Mouse (Mus musculus) right cerebral cortex, postnatal 10 days (tissue): ENCODE data around the gene C1ql4.
"Not testable (repeated sequence)": the region's sequence is repeated elsewhere in the genome, so short reads cannot be mapped to it uniquely, and the experiment has no call there.

Experiments
- DNase-seq, 2 experiments: peaks; one replicate each; pipeline ENCODE4 v3.0.0; 2021; ENCODE audit warnings: low spot score in 2 of 2

C1ql4 gene

DNA sequence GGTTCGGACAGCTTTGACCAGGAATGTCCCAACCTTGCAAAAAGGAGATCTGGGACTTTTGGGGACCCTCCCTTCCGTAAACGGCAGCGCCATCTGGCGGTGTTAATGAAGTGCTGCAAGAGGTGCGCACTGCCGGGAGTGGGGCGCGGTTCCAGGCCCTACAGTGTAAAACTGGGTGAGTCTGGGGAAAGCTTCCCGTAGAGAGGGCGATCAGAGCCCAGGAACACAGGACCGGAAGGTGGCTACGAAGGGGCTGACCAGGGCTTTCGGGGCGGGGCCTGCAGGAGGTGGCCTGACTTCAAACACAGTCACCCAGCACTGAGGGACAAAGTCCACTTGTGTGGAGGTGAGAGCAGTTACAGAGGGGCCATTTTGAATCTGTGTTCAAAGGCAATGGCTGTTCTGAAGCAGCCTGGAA is 11.5 kb upstream of the C1ql4 start:
- peak; percentile 31 to 66 for DNase-seq

- no peak for DNase-seq
Measured at GRCm38 (mm10) chr15:99098493-99098861, 10.9 kb upstream of the C1ql4 start.

DNA sequence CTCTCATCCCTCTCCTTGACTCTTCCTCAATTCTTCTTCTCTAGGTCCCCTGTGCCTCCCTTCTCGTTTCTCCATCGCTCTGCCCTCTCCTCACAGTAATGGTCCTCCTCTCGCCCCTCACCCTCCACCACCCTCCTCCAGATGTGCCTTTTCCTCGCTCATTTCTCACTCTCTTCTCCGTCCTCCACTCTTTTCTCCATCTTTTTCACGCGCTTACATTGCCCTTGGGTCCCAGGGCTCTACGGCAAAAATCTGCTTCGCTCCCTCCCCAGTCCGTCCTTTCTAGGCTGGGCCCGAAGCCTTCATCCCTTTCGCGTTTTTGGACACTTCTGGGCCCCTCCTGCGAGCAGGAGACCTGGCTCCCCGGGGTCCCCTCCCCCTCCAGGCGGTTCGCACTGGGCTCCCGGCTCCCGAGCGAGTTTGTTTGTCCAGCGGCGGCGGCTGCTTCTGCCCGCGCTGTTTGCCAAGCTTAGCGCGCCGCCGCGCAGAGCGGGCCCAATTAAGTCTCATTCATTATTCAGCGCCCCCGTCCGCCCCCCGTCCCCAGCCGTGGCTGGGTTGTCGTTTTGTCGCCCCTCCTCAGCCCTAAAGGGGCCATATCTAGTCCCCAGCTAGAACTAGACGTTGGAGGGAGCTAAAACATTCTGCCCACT is 10.3 kb upstream of the C1ql4 start:
- DNase-seq: peak in 1 of 2 experiments; percentile 36

DNA sequence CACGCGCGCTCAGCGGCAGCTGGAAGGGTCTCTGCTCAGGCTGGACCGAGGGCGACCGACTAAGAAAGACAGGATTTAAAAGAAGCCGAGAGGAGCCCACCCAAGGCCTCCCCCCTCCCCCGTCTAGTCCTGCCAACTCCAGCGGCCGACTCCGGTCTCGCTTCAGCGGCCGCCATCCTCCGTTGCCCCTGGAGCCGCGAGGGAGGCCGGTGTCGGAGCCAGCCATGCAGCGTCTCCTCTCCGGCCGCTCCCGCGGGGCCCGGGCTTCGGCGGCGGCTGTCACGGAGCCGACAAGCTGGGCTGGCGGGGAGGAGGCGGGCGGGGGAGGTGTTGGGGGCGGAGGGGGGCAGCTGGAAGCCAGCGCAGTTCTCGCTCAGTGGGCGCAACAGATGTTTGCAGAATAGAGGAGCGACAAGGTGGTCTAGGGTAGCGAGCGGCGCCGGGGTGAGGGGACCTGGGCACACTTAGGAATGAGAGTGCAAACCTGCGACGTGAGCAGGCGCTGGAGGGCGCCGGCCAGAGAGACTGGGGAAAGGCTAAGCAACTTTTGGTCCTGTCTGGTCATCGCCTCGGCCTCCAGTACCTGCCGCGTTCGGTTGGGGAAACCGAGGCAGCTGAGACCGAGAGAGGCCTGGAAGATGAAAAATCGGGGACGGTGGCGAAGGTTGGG is 9.3 kb upstream of the C1ql4 start:
- peak in 1 of 2 experiments; percentile 31 for DNase-seq

- no peak for DNase-seq
Measured at GRCm38 (mm10) chr15:99096061-99096793, 8.6 kb upstream of the C1ql4 start.

GRCm38 (mm10) chr15:99095356-99095755 is 7.7 kb upstream of the C1ql4 start:
- no peak for DNase-seq

DNA sequence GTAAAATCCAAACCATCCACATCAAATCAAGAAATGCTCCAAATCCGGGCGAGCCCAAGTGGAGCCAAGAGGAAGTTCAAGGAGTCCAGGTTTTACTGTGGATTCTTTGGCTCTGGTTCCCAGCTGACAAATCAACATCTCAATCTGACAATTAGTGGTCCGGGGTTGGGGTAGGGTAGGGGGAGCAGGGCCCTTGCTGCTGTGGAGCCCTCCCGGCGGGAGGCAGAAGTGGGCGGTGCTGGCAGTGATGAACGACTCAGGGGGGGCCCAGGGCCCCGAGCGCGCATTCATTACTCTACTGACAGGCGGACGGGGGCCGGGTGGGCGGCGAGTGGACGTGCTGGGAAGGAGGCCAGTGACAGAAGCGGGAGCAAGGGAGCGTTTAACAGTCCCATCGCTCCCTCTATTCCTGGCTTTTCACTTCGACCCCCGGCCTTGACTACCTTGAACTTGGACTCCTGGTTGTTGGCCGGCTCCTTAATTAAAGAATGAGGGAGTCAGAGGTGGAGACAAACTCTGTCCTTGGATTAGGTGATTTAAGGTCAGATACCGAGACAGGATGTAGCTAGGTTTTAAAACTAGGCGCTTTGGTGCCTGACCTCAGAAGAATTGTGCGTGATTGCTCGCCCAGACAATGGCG is 7.1 kb upstream of the C1ql4 start:
- peak; percentile 54 to 60 for DNase-seq

- DNase-seq: peak; percentile 62 to 64
Measured at GRCm38 (mm10) chr15:99093291-99094258, 6.0 kb upstream of the C1ql4 start.

DNA sequence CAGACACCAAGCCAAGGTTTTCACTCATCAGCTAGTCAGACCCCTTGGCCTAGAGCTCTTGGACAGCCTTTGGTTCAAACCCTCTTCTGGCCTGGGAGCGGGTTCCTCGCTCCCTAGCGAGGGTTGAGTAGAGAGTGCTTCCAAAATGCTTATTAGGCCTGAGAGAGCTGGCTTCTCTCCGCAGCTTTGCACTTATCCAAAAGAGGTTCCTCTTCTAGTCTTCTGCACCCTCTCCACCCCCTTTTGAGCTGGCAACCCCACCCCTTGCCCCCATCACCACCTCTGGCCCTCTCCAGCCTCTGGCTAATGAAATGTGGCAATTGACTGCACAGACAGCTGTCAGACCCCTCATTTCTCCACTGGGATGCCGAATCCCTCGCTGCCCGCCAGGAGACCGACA is 5.3 kb upstream of the C1ql4 start, which contains the start of gene Dnajc22:
Gene Dnajc22, plus strand, starts transcription at position 301 of the 400 bp plus-strand sequence.
- no peak for DNase-seq

DNA sequence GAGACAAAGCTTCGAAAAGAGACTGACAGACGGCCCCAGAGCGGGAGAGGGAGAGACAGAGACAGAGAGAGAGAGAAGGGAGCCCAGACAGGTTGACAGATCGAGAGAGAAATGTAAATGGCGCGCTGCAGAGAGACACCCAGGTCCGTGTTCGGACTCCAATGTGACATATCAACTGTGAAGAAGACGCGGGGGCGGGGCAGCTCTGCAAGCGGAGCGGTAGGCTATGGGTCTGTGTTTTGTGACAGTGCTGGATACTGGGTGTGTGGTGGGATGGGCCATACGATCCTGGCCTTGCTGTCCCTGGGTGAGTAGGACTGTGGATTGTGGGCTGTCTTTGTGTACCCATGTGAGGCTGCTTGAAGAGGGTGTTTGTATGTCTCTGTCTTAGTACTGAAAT is 1.5 kb upstream of the C1ql4 start:
- DNase-seq: no peak

GRCm38 (mm10) chr15:99088292-99088691 is 675 bp upstream of the C1ql4 start:
- DNase-seq: peak; percentile 72 to 76

DNA sequence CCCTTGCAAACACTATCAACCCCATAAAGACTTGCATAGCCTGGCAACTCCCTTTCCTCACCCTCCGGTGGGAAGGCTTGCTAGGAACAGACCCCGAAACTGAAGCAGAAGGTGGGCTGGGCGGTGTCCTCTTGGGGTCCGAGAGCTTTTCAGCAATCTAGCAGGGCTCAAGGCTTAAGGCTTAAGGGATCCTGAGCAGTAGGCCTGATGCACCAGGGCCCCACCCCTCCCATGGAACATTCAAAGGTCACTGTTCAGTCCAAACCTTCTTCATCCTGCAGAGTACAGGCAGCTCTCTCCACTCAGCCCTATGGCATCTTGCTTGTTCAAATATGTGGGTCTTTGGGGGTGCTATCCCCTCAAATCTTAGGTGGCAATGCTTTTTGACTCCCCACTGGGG is 1.6 kb downstream of the C1ql4 start:
- no peak for DNase-seq

- no peak for DNase-seq
Measured at GRCm38 (mm10) chr15:99084618-99085017, 3.0 kb downstream of the C1ql4 start.

DNA sequence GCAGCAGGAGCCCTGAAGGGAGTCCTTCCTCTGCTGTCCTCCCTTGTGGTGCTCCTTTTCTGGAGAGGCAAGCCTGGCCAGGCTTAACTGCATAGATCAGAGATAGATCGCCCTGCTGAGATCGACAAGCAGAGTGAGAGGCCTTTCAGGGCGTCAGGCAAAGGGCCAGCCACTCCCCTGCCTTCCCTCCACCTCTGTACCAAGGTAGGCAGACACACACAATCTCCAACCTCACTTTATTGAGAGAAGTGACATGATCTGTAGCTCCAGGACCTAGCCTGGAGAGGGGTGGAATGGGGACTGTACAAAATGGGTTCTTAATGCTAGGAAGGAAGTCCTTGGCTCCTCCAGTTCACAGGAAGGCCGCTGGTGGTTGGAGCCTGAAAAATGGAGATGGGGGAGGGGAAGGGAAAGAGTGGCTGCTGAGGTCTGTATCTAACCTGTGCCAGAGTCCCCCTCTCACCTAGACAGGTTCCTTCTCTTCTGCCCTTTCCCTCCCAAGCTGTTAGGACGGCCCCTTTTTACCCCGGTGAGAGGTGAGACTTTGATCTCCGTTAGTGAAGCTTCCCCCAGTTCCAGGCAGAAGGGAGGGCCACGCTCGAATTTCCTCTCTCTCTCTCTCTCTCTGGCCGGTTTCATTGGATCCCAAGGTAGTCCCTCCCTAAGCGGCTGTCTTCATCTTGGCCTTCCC is 3.6 kb downstream of the C1ql4 start:
- no peak for DNase-seq

- DNase-seq: peak in 1 of 2 experiments; percentile 68
Measured at GRCm38 (mm10) chr15:99083258-99083657, 4.4 kb downstream of the C1ql4 start.

GRCm38 (mm10) chr15:99082840-99083239 is 4.8 kb downstream of the C1ql4 start:
- no peak for DNase-seq

- no peak for DNase-seq
Measured at GRCm38 (mm10) chr15:99082322-99082721, 5.3 kb downstream of the C1ql4 start.

- no peak for DNase-seq
Measured at GRCm38 (mm10) chr15:99079804-99080203, 7.8 kb downstream of the C1ql4 start.

DNA sequence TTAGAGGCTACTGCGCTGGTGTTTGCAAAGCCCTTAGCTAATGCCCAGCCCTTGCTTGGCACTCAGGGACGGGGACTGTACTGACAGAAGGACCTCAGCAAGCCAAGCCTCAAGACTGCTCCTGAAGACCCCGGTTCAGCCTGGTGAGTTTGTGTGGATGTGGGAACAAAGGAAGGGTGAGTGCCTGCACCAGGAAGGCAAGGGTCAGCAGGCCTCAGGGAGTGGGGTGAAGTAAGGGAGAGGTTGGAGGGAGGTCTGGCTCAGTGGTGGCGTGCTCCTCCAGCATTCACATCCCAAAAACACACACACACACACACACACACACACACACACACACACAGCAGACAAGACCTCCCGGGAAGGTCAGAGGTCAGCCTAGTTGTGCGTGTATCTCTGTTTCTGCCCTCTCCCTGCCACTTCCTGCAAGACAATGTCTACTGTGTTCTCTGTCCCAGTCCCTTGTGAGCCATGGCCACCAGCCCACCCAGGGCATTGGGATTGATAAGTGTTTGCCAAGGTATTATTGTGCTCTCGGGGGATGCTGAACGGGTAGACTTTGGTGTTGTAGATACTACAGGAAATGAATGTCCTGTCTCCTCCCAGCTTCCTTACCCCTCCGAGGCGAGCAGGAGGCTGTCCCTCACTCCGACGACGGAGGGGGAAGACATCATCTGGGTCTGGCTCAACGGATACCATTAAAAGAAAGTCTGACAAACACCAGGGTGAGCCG is 9.3 kb downstream of the C1ql4 start:
- DNase-seq: no peak

- not testable (repeated sequence) for DNase-seq
Measured at GRCm38 (mm10) chr15:99076011-99076410, 11.6 kb downstream of the C1ql4 start.
